ENCODE assay signal across 26 mouse cellular contexts in the genomic region with DNA sequence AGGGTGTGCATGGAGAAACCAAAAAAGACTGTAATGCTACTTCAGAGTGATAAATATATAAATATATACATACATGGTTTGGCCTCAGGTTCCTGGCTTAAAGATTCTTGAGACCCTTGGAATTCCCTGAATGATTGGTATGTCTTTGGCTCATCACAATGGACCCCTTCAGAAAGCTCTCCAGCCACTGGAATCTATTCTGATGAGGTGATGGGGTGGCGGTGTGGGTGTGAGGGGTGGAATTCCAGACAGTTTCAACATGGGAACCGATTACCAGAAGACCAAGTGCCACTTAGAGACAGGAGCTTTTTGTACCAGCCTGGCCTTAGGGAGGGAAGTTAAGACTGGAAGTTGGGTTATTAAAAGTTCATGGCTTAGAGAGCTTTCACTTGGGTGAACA.
DNase-seq lines count a peak whose midpoint lies in the region; ATAC-seq lines count a peak whose summit lies in the region.
"Had no signal": no experiment of that assay in that cellular context is flagged by ENCODE, and none has a peak within 500 bp of the region (broad histone marks: within the 10 kb centered on the region; RNA-seq: fewer than 3 reads in every experiment).

No protein-coding gene starts in this region.

- H3K36me3 ChIP-seq in lung, embryonic 16.5 days (ENCODE audit: control insufficient read depth, insufficient read depth, low read length), result no peaks in the 10 kb centered on the region
- H3K36me3 ChIP-seq: embryonic facial prominence, embryonic 12.5 days; midbrain, embryonic 15.5 days; neural tube, embryonic 13.5 days had no signal

- H3K9me3 ChIP-seq in lung, embryonic 16.5 days (ENCODE audit: control insufficient read depth, low read length), result no peaks in the 10 kb centered on the region
- H3K9me3 ChIP-seq: embryonic facial prominence, embryonic 12.5 days; forebrain, embryonic 13.5 days; midbrain, embryonic 15.5 days; neural tube, embryonic 13.5 days had no signal

- H3K4me1 ChIP-seq in lung, embryonic 16.5 days (replicated peaks; ENCODE audit: control insufficient read depth, insufficient read depth, low read length), result no peaks in the 10 kb centered on the region
- H3K4me1 ChIP-seq: embryonic facial prominence, embryonic 12.5 days; forebrain, embryonic 13.5 days; megakaryocyte, embryonic 14.5 days; midbrain, embryonic 15.5 days; neural tube, embryonic 13.5 days had no signal

- WGBS in lung, embryonic 16.5 days, result 36% methylated on average over 2 of the region's 2 CpGs

- no peak overlapping the region for H3K4me3 ChIP-seq in lung, embryonic 16.5 days (ENCODE audit: low read length)
- H3K4me3 ChIP-seq: embryonic facial prominence, embryonic 12.5 days; forebrain, embryonic 13.5 days; gastrocnemius, adult 2 months; megakaryocyte, embryonic 14.5 days; midbrain, embryonic 15.5 days; myocyte; neural tube, embryonic 13.5 days had no signal

- H3K27ac ChIP-seq in lung, embryonic 16.5 days (ENCODE audit: low read length), result 0 out of 2 replicates have a peak overlapping the region, but pooled peaks have one; percentile 27
- H3K27ac ChIP-seq: embryonic facial prominence, embryonic 12.5 days; forebrain, embryonic 13.5 days; gastrocnemius, adult 2 months; hindbrain, postnatal 0 days; midbrain, embryonic 15.5 days; neural tube, embryonic 13.5 days had no signal

- DNase-seq in lung, postnatal 14 days, result no peak
- DNase-seq in ZHBTc4 (ENCODE audit: low read depth, low spot score), result peak; percentile 18
- peak; percentile 16 for DNase-seq in forelimb bud, embryonic 11.5 days (ENCODE audit: low read depth, low spot score)
- DNase-seq in cerebellum, adult 11-12 months, result no peak
- DNase-seq in cerebellum, postnatal 10 days, result no peak
- DNase-seq: adrenal gland, postnatal 36 days; cerebellum, adult 11 months; cerebellum, postnatal 36 days; gastrocnemius, adult 2 months; heart, postnatal 4 days; kidney, adult 9 months; kidney, postnatal 14 days; left cerebral cortex, postnatal 4 days; retina, postnatal 1 day; right cerebral cortex, postnatal 25 days; spleen, adult 18-20 months had no signal

- peak; percentile 72 for ATAC-seq in lung, embryonic 16.5 days (ENCODE audit: low read depth)
- ATAC-seq in cerebellum, adult (ENCODE audit: insufficient number of reproducible peaks, low FRiP score, low TSS enrichment), result no peak
- ATAC-seq: forebrain, embryonic 13.5 days; hindbrain, postnatal 0 days; intestine, embryonic 16.5 days; midbrain, embryonic 15.5 days had no signal

- no peak overlapping the region for H3K4me2 ChIP-seq in lung, embryonic 16.5 days (ENCODE audit: low read depth, low read length)
- H3K4me2 ChIP-seq: embryonic facial prominence, embryonic 12.5 days; forebrain, embryonic 13.5 days; midbrain, embryonic 15.5 days; neural tube, embryonic 13.5 days had no signal

- no peak overlapping the region for H3K9ac ChIP-seq in lung, embryonic 16.5 days (ENCODE audit: low read length)
- H3K9ac ChIP-seq: embryonic facial prominence, embryonic 12.5 days; forebrain, embryonic 13.5 days; midbrain, embryonic 15.5 days; neural tube, embryonic 13.5 days had no signal

- no peaks in the 10 kb centered on the region for H3K27me3 ChIP-seq in lung, embryonic 16.5 days (ENCODE audit: control insufficient read depth, insufficient read depth, low read depth, low read length)
- H3K27me3 ChIP-seq: embryonic facial prominence, embryonic 12.5 days; forebrain, embryonic 13.5 days; megakaryocyte, embryonic 14.5 days; midbrain, embryonic 15.5 days; neural tube, embryonic 13.5 days had no signal

Comparison
In these comparisons a context has a peak if more than half of its experiments do, and no peak if none do; other contexts are left out.
1. DNase-seq: peak in ZHBTc4 (single experiment) and forelimb bud, embryonic 11.5 days (single experiment); none in lung, postnatal 14 days (single experiment), cerebellum, adult 11-12 months (single experiment) and cerebellum, postnatal 10 days (0 of 2).